Mouse (Mus musculus) cerebellum, postnatal 10 days (tissue): Measurements from ENCODE around the gene Abraxas1.

Experiments
- DNase-seq, 2 experiments: peaks; one replicate each; pipeline ENCODE4 v3.0.0; 2021; ENCODE audit warnings: mixed read lengths in 2 of 2

The Abraxas1 gene

GRCm38 (mm10) chr5:100820483-100821184 is at the start of gene Abraxas1:
Gene Abraxas1, minus strand, starts transcription at chr5:100820965.
- peak; percentile 88 to 94 for DNase-seq

DNA sequence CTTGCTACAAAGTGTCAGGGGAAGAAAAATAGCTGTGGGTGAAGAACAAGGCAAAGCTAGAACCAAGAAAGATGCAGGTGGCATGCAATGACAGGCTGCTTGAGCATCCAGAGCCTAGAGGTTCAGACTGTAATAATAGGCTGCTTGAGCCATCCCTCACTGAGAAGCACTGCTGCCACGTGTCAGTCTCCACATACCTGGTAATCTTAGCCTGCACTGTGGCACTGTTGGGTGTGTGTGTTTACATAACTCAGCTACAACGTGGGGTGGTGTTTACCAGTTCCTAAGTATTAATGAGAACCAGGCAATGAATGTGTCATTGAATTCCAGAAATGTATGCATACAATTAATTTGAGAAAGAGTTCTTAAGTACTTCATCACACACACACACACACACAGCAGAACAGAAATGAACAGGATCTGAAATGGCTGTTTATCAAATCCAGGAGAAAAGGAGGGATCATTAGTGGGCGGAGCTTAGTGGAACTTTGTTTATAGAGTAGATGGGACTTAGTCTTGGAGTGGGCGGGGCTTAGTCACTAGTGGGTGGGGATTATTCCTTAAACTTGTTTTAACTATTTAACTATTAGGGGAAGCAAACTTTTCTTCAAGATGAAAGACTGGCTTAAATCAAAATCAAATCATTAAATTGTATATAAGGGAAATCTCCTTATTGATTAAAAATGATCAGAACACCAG is 48.6 kb upstream of the Abraxas1 start:
- no peak for DNase-seq

DNA sequence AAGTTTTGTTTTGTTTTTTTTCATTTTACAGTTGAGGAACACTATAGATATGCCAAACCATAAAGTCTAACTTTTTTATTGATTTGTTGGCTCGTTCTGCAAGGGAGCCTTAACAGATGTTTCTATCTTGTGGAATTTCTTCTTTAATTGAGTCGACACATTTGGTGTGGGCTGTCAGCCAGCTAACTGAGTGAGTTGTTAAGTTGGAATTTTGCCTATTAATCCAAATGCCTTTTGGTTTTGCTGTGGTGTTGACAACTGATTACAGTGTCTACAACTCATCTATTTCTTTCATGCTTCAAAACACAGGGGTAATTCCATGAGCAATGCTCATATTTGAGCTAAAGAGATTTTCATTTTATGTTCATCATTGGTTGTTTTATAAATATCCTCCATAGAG is 45.4 kb upstream of the Abraxas1 start:
- no peak for DNase-seq

- DNase-seq, result peak; percentile 20 to 23
Measured at GRCm38 (mm10) chr5:100864438-100864837, 43.7 kb upstream of the Abraxas1 start.

DNA sequence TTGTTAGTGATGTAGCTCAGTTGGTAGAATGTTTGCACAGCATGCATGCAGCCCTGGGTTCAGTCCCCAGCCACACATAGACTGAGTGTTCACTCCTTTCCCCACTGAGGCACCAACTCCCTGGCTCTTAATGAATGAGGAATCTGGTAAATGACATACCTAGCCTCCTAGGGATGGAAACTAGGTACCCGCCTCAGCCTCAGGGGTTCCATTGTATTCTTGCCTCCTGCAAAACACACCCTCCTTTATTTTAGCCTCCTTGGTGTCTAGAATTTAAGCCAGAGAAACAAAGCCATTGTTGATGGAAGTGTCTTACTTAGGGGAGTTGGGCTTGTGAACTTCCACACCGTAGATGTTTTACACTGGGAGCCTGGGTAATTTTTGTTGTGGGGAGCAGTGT is 42.3 kb upstream of the Abraxas1 start:
- no peak for DNase-seq

DNA sequence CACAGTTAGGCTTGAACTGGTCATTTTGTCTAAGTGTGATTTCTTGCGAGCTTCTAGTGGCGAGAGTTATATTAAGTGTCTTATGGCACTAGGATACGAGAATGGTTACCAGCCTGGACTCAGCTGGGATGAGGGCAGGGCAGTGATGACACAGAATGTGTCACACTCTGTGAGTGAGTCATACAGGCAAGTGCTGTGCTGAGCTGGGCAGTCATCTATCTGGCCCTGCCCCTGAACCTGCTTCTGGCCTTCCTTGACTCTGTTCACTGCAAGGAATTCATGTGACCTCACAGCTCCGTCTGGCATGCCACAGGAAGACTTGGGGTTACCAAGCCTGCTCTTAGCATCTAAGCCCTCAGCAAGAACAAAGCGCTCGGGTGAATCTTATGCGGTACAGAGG is 41.0 kb upstream of the Abraxas1 start:
- DNase-seq, result no peak

DNA sequence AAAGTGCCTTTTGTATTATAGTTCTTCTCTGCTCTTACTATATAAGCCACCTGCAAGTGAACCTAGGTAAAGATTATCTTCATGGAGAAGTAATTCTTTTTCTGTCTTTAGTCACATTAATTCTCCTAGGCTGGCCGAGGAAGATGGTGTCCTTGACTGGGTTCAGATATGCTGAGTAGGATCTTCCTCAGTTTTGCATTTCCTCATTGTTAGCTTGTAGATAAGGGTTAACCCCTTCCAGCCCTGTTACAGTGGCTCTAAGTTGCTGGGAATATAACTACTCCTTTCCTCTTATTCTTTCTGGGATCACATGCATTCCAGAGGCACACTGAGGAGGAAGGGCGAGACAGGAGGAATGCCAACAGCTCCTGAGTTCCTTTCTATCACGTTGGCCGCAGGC is 40.4 kb upstream of the Abraxas1 start:
- DNase-seq, result no peak

GRCm38 (mm10) chr5:100860417-100861053 is 39.8 kb upstream of the Abraxas1 start:
- DNase-seq, result peak; percentile 24 to 30

GRCm38 (mm10) chr5:100856552-100856951 is 35.8 kb upstream of the Abraxas1 start:
- no peak for DNase-seq

GRCm38 (mm10) chr5:100853963-100854362 is 33.2 kb upstream of the Abraxas1 start:
- DNase-seq, result no peak

GRCm38 (mm10) chr5:100847143-100847542 is 26.4 kb upstream of the Abraxas1 start:
- no peak for DNase-seq

DNA sequence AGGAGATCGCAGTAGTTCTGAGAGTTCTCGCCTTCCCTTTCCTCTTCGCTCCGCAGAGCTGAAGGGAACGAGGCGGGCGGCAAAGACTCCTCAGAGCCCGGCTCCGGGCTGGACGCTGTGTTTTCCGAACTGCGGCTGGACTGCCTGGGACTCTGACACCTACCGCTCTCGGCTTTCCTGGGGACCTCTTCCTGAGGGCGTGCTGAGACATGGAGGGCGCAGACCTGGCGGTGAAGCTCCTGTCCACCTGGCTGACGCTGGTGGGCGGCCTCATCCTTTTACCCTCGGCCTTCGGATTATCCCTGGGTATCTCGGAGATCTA is 25.8 kb upstream of the Abraxas1 start:
- no peak for DNase-seq

- peak; percentile 39 to 49 for DNase-seq
Measured at GRCm38 (mm10) chr5:100845848-100846598, 25.3 kb upstream of the Abraxas1 start.

- peak; percentile 35 to 38 for DNase-seq
Measured at GRCm38 (mm10) chr5:100845485-100845847, 24.7 kb upstream of the Abraxas1 start, which contains the start of gene Gpat3. Gene Gpat3, plus strand, starts transcription at chr5:100845713.

GRCm38 (mm10) chr5:100844485-100844884 is 23.7 kb upstream of the Abraxas1 start:
- no peak for DNase-seq

- DNase-seq, result no peak
Measured at GRCm38 (mm10) chr5:100837907-100838306, 17.1 kb upstream of the Abraxas1 start.

DNA sequence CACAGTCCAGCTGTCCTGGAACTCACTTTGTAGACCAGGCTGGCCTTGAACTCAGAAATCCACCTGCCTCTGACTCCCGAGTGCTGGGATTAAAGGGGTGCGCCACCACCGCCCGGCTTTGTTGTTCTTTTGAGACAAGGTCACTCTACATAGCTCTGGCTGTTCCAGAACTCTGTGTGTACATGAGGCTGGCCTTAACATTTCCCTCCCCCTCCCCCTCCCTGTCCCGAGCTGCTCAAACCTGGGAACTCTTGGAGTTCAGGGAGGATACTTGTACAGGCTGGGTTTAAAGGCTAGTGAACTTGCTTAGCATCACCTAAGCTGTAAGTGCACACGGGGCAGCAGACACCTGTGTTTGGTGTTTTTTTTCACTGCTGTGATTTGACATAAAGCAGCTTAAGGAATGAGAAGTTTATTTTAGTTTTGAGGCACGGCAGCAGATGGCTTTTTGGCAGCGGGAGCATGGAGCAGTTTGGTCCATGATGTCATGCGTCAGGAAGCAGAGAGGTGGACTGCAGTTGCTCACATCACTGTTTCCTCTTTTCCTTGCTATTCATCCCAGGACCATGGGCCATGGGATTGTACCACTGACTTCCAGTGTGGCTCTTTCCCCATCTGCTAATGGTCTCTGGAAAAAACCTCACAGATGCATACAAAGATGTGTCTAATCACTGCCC is 15.2 kb upstream of the Abraxas1 start:
- DNase-seq, result no peak

DNA sequence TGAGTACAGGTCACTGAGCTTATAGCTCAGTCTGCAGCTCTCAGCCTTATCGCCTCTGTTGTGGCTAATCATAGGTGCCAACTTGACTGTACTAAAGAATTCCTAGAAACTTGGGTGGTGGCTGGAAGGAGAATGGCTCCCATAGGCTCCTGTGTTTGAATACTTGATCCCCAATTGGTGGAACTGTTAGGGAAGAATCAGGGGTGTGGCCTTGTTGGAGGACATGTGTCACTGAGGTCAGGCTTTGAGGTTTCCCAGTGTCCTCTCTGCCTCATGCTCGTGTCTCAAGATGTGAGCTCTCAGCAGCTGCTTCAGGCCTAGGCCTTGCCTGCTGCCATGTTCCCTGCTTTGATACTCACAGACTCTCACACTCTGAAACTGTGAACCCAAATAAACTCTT is 13.1 kb upstream of the Abraxas1 start:
- no peak for DNase-seq

GRCm38 (mm10) chr5:100832680-100833079 is 11.9 kb upstream of the Abraxas1 start:
- no peak for DNase-seq

- DNase-seq, result no peak
Measured at GRCm38 (mm10) chr5:100828701-100829100, 7.9 kb upstream of the Abraxas1 start.

- DNase-seq, result no peak
Measured at GRCm38 (mm10) chr5:100826531-100826930, 5.8 kb upstream of the Abraxas1 start.

- DNase-seq, result peak; percentile 13 to 29
Measured at GRCm38 (mm10) chr5:100825975-100826374, 5.2 kb upstream of the Abraxas1 start.

- DNase-seq, result no peak
Measured at GRCm38 (mm10) chr5:100822826-100823225, 2.1 kb upstream of the Abraxas1 start.
